Mouse (Mus musculus): Measurements from ENCODE around the gene Mrpl35.

DNA sequence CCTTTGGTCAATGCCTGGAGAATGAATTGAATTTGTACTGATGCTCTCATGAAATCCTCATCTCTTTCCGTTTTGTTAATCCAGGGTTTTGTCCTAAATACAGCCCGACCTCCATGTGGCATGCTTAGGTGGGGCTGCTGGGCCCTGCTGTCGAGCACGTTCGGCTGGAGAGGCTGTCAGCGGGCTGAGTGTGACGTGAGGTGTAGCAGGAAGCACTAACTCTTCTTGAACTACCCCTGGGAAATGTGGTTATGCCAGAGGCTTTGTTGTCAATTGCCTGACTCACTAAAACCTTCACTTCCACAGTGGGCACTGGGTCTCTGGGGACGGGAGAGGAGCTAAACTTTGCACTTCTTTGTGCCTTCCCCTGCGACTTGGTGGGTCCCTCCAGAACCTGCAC is 38.4 kb downstream of the Mrpl35 start:
- TF ChIP-seq CTCF (IDR thresholded peaks at IDR 0.05; ENCODE audit: borderline replicate concordance, control insufficient read depth, extremely low read depth, insufficient read depth, low read length, poor library complexity): no peak
- no peak for TF ChIP-seq POLR2A (IDR thresholded peaks at IDR 0.05; ENCODE audit: control insufficient read depth, extremely low read depth, insufficient read depth, low read length, poor library complexity)
